Mouse (Mus musculus): Measurements from ENCODE around the gene Bcar1.
A peak's percentile ranks its signal among the peaks of the same experiment; 100 is the strongest.

Bcar1 gene

GRCm38 (mm10) chr8:111678111-111678510, 65.5 kb downstream of the Bcar1 start:
- DNase-seq (ENCODE audit: low spot score): peak; percentile 63

DNA sequence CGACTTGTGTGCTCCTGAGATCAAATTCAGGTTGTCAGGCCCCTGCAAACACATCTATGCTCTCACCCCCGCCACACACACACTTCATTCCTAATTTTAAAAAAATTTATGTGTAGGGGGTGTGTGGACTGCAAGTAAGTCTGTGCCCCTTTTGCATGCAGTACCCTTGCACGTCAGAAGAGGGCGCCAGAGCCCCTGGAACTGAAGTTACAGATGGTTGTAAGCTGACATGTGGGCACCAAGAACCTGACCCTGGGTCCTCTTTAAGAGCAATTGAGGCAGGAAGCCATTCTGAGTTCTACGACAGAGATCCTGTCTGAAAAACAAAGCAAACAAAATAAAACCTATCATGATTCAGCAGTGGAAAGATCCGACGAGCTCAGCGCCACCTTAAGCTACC, 67.4 kb downstream of the Bcar1 start:
- DNase-seq (ENCODE audit: low spot score): no peak

- no peak for DNase-seq (ENCODE audit: low spot score)
Observed at GRCm38 (mm10) chr8:111666751-111667150, 76.9 kb downstream of the Bcar1 start.

- peak; percentile 81 for DNase-seq (ENCODE audit: low spot score)
Observed at GRCm38 (mm10) chr8:111662473-111662872, 81.1 kb downstream of the Bcar1 start.

Data from layer of hippocampus, adult 9-10 months (tissue).